Mouse (Mus musculus) ES-E14 (cell line): ENCODE data around the gene Slc35e3.

Experiments used
- CHD2 ChIP-seq: IDR thresholded peaks from 2 replicates; pipeline ENCODE4 v1.6.1; 2014; ENCODE audit warnings: mild to moderate bottlenecking, low read depth, low read length, inconsistent platforms
- HCFC1 ChIP-seq: IDR thresholded peaks from 2 replicates; pipeline ENCODE4 v1.6.1; 2012; ENCODE audit warnings: low read length, inconsistent platforms, borderline replicate concordance; ENCODE audit not compliant: insufficient read depth
- MAFK ChIP-seq: IDR thresholded peaks from 2 replicates; pipeline ENCODE4 v1.6.1; 2014; ENCODE audit warnings: mild to moderate bottlenecking, low read depth, low read length, inconsistent platforms; ENCODE audit not compliant: insufficient read depth
- ZC3H11A ChIP-seq: IDR thresholded peaks from 2 replicates; pipeline ENCODE4 v1.6.1; 2012; ENCODE audit warnings: low read depth, mild to moderate bottlenecking, inconsistent platforms, low read length, borderline replicate concordance
- ZNF384 ChIP-seq: IDR thresholded peaks from 2 replicates; pipeline ENCODE4 v1.6.1; 2012; ENCODE audit warnings: low read depth, low read length, inconsistent platforms

- TF ChIP-seq HCFC1 (no peak), MAFK (no peak), ZC3H11A (no peak), ZNF384 (no peak), CHD2 (no peak)
Measured at GRCm38 (mm10) chr10:117708376-117708775, 37.8 kb downstream of the Slc35e3 start.
